Comparison of ENCODE assay signal across 17 mouse cellular contexts in genomic region chr16:46036261-46036660, GRCm38 (mm10). TPM values are rescaled to one million over a fixed set of nuclear protein-coding genes. Genes with fewer than 3 reads are reported as not detected.
A peak's percentile ranks its signal among the peaks of the same experiment; 100 is the strongest.
DNase-seq lines count a peak whose midpoint lies in the region; ATAC-seq and TF ChIP-seq lines count a peak whose summit lies in the region.
"Had no signal": no experiment of that assay in that cellular context is flagged by ENCODE, and none has a peak within 500 bp of the region (broad histone marks: within the 10 kb centered on the region; RNA-seq: fewer than 3 reads in every experiment).

No protein-coding gene starts in this region.

- 0 out of 2 replicates have a peak, but pooled peaks have one; percentile 6 for ATAC-seq in hindbrain, embryonic 16.5 days
- no peak for ATAC-seq in hindbrain, embryonic 13.5 days (ENCODE audit: low FRiP score)
- no peak for ATAC-seq in midbrain, embryonic 14.5 days (ENCODE audit: low FRiP score, low TSS enrichment)
- ATAC-seq: forebrain, embryonic 15.5 days; intestine, embryonic 16.5 days had no signal

- no peak for TF ChIP-seq CTCF in brain, embryonic 14.5 days (IDR thresholded peaks at IDR 0.05; ENCODE audit: borderline replicate concordance, extremely low read depth, insufficient read depth, insufficient read length)

- no peaks in the 10 kb centered on the region for H3K4me1 ChIP-seq in hindbrain, embryonic 16.5 days (ENCODE audit: control insufficient read depth, insufficient read depth, low read depth, low read length)
- no peaks in the 10 kb centered on the region for H3K4me1 ChIP-seq in hindbrain, embryonic 13.5 days (replicated peaks)
- no peaks in the 10 kb centered on the region for H3K4me1 ChIP-seq in midbrain, embryonic 14.5 days (ENCODE audit: control insufficient read depth, insufficient read depth, low read length)
- peaks cover 1% of the 10 kb centered on the region for H3K4me1 ChIP-seq in midbrain, embryonic 10.5 days
- H3K4me1 ChIP-seq: forebrain, embryonic 15.5 days; heart, embryonic 13.5 days had no signal

- no peak for TF ChIP-seq POLR2A in brain, embryonic 14.5 days (IDR thresholded peaks at IDR 0.05; ENCODE audit: borderline replicate concordance, extremely low read depth, insufficient read depth, insufficient read length, poor library complexity, severe bottlenecking)

- no peak overlapping the region for H3K27ac ChIP-seq in hindbrain, embryonic 16.5 days (ENCODE audit: low read depth, low read length)
- H3K27ac ChIP-seq in hindbrain, embryonic 13.5 days = no peak overlapping the region
- no peak overlapping the region for H3K27ac ChIP-seq in midbrain, embryonic 14.5 days (replicated peaks; ENCODE audit: low read depth, low read length)
- no peak overlapping the region for H3K27ac ChIP-seq in midbrain, embryonic 10.5 days (replicated peaks)
- H3K27ac ChIP-seq: embryonic facial prominence, embryonic 12.5 days; forebrain, embryonic 15.5 days; heart, embryonic 13.5 days had no signal

- H3K9me3 ChIP-seq in hindbrain, embryonic 16.5 days (ENCODE audit: control insufficient read depth, low read length) = no peaks in the 10 kb centered on the region
- H3K9me3 ChIP-seq in hindbrain, embryonic 13.5 days = no peaks in the 10 kb centered on the region
- H3K9me3 ChIP-seq in midbrain, embryonic 14.5 days (ENCODE audit: control insufficient read depth, low read length) = no peaks in the 10 kb centered on the region
- no peaks in the 10 kb centered on the region for H3K9me3 ChIP-seq in midbrain, embryonic 10.5 days (replicated peaks)
- H3K9me3 ChIP-seq: embryonic facial prominence, embryonic 12.5 days; forebrain, embryonic 15.5 days; heart, embryonic 13.5 days had no signal

- H3K36me3 ChIP-seq in hindbrain, embryonic 16.5 days (ENCODE audit: control insufficient read depth, insufficient read depth, low read length) = no peaks in the 10 kb centered on the region
- H3K36me3 ChIP-seq in hindbrain, embryonic 13.5 days = no peaks in the 10 kb centered on the region
- no peaks in the 10 kb centered on the region for H3K36me3 ChIP-seq in midbrain, embryonic 14.5 days (ENCODE audit: control insufficient read depth, insufficient read depth, low read length)
- H3K36me3 ChIP-seq in midbrain, embryonic 10.5 days = no peaks in the 10 kb centered on the region
- H3K36me3 ChIP-seq: embryonic facial prominence, embryonic 12.5 days; forebrain, embryonic 15.5 days; heart, embryonic 13.5 days had no signal

- DNase-seq in embryo, embryonic 11 days = peak; percentile 14
- no peak for DNase-seq in embryo, embryonic 9.5 days (ENCODE audit: extremely low spot score)
- peak; percentile 27 for DNase-seq in midbrain, embryonic 14.5 days
- DNase-seq in midbrain, embryonic 10.5 days (ENCODE audit: low spot score) = no peak
- peak; percentile 34 for DNase-seq in brain, embryonic 14.5 days (ENCODE audit: low read depth)
- DNase-seq in testis, postnatal 14 days (ENCODE audit: low spot score) = no peak
- DNase-seq: adrenal gland, postnatal 10 days; cerebellum, adult 18-20 months; cerebellum, postnatal 10 days; gastrocnemius, postnatal 36 days; heart, postnatal 36 days had no signal

- H3K27me3 ChIP-seq in hindbrain, embryonic 16.5 days (replicated peaks; ENCODE audit: control insufficient read depth, insufficient read depth, low read length) = no peaks in the 10 kb centered on the region
- no peaks in the 10 kb centered on the region for H3K27me3 ChIP-seq in hindbrain, embryonic 13.5 days
- H3K27me3 ChIP-seq in midbrain, embryonic 14.5 days (ENCODE audit: control insufficient read depth, insufficient read depth, low read length) = no peaks in the 10 kb centered on the region
- H3K27me3 ChIP-seq in midbrain, embryonic 10.5 days (ENCODE audit: low read depth, poor library complexity, severe bottlenecking) = no peaks in the 10 kb centered on the region
- H3K27me3 ChIP-seq: embryonic facial prominence, embryonic 12.5 days; forebrain, embryonic 15.5 days; heart, embryonic 13.5 days had no signal

- H3K9ac ChIP-seq in hindbrain, embryonic 16.5 days (ENCODE audit: low read depth, low read length) = no peak overlapping the region
- H3K9ac ChIP-seq in hindbrain, embryonic 13.5 days = no peak overlapping the region
- no peak overlapping the region for H3K9ac ChIP-seq in midbrain, embryonic 14.5 days (replicated peaks; ENCODE audit: low read length)
- H3K9ac ChIP-seq: embryonic facial prominence, embryonic 12.5 days; forebrain, embryonic 15.5 days; heart, embryonic 13.5 days had no signal

- WGBS in hindbrain, embryonic 16.5 days = 50% methylated on average over 2 of the region's 2 CpGs
- 63% methylated on average over 2 of the region's 2 CpGs for WGBS in hindbrain, embryonic 13.5 days
- 61% methylated on average over 2 of the region's 2 CpGs for WGBS in midbrain, embryonic 14.5 days
- 64% methylated on average over 2 of the region's 2 CpGs for WGBS in midbrain, embryonic 10.5 days

- H3K4me2 ChIP-seq in hindbrain, embryonic 16.5 days (ENCODE audit: low read length) = no peak overlapping the region
- no peak overlapping the region for H3K4me2 ChIP-seq in hindbrain, embryonic 13.5 days
- H3K4me2 ChIP-seq in midbrain, embryonic 14.5 days (ENCODE audit: low read length) = no peak overlapping the region
- H3K4me2 ChIP-seq: embryonic facial prominence, embryonic 12.5 days; forebrain, embryonic 15.5 days; heart, embryonic 13.5 days had no signal

- H3K4me3 ChIP-seq in hindbrain, embryonic 16.5 days (ENCODE audit: low read length) = no peak overlapping the region
- no peak overlapping the region for H3K4me3 ChIP-seq in hindbrain, embryonic 13.5 days
- no peak overlapping the region for H3K4me3 ChIP-seq in midbrain, embryonic 14.5 days (replicated peaks; ENCODE audit: low read depth, low read length)
- H3K4me3 ChIP-seq in midbrain, embryonic 10.5 days = no peak overlapping the region
- H3K4me3 ChIP-seq: embryonic facial prominence, embryonic 12.5 days; forebrain, embryonic 15.5 days; heart, embryonic 13.5 days had no signal

RNA-seq across cellular contexts. Expression of gene Plcxd2, which starts 26.2 kb away (rescaled TPM):
- 16.1 and 16.6 TPM in 2 replicates for polyA plus RNA-seq in hindbrain, embryonic 16.5 days (2015; fragmentation: Nextera tagmentation; extraction: Ambion mirVana)
- polyA plus RNA-seq in hindbrain, embryonic 13.5 days (2015; fragmentation: Nextera tagmentation; extraction: Ambion mirVana) = 7.9 and 8.4 TPM in 2 replicates
- polyA plus RNA-seq in midbrain, embryonic 14.5 days (2014; fragmentation: Nextera tagmentation; extraction: Ambion mirVana) = 8.7 and 8.8 TPM in 2 replicates
- 2.0 and 3.9 TPM in 2 replicates for polyA plus RNA-seq in midbrain, embryonic 10.5 days (2016; fragmentation: Nextera tagmentation; extraction: Ambion mirVana)
- 11.1 and 11.4 TPM in 2 replicates for polyA plus RNA-seq in brain, embryonic 14.5 days (2012; rRNA removed)

Comparison
In these comparisons a context has a peak if more than half of its experiments do, and no peak if none do; other contexts are left out.
1. DNase-seq: peak in embryo, embryonic 11 days (single experiment), midbrain, embryonic 14.5 days (single experiment) and brain, embryonic 14.5 days (single experiment); none in embryo, embryonic 9.5 days (single experiment), midbrain, embryonic 10.5 days (single experiment) and testis, postnatal 14 days (single experiment).